Mouse (Mus musculus) erythroblast, embryonic 14.5 days (primary cell): ENCODE measurements at regions not wholly inside any gene's neighbourhood (a gene's known extent, or its start where the extent isn't known, plus 50 kb on each side); places are given as distances from the start of the nearest gene placed in this dataset.

Experiments used
- GATA1 ChIP-seq: IDR thresholded peaks from 2 replicates; pipeline ENCODE4 v1.6.1; 2012; ENCODE audit warnings: low read length, inconsistent platforms, mixed read lengths
- TAL1 ChIP-seq: IDR thresholded peaks from 3 replicates; pipeline ENCODE4 v1.6.1; 2012; ENCODE audit warnings: low read length, inconsistent platforms, mixed read lengths

GRCm38 (mm10) chr5:141182442-141182841, 58.8 kb upstream of the Sdk1 start:
- TF ChIP-seq TAL1 = no peak
- no peak for TF ChIP-seq GATA1
